Mouse (Mus musculus) lung, postnatal 25 days (tissue): Measurements from ENCODE around the gene Ppif.

Experiments used
- DNase-seq: peaks from one replicate; pipeline ENCODE4 v3.0.0; 2022; ENCODE audit warnings: low spot score

The Ppif gene

GRCm38 (mm10) chr14:25736589-25736988 is 42.6 kb downstream of the Ppif start:
- DNase-seq: peak; percentile 75

DNA sequence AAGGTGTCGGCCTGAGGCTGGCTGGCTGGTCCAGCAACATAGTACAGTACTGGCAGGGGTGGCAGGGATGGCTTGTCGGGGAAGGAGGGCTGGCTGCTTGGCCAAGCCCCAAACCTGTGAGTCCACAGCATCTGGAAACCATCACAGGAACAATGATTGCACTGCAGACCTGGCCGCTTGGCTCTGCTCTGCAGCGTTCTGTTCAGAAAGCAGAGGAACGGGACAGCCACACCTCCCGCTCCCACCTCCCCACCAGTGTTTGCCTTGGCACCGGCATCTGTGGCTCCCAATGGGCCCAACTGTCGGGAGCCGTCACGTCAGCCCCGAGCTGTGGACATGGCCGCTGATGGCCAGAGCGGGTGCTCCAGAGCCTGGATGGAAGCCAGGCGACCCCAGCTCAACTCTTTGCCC is 44.6 kb downstream of the Ppif start:
- DNase-seq: peak; percentile 48

DNA sequence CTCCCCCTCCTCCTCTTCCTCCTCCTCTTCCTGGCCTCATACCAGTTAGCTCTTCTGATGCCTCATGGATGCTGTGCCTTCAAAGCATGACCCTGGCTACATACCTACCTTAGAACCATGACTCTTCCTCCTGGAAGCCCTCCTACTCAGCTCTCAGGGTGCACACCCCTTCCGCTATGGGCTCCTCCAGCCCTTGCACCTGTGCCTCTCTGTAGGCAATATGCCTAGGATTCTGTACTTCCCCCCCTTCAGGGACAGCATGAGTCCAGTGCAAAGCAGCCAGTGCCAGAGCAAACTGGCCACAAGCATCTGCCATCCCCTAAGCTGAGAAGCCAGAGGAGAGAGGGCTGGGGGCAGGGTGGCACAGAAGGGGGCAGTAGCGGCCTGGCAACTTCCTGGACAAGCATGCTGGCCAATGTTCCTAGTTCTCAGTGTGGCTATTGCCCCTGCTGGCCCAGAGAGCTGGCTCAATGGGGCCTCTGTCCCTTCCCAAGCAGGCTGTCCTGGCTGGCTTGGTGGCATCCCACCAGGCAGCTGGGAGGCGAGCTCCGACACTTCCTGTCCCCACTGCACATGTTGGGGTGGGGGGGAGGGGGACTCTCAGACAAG is 46.1 kb downstream of the Ppif start:
- DNase-seq: no peak

DNA sequence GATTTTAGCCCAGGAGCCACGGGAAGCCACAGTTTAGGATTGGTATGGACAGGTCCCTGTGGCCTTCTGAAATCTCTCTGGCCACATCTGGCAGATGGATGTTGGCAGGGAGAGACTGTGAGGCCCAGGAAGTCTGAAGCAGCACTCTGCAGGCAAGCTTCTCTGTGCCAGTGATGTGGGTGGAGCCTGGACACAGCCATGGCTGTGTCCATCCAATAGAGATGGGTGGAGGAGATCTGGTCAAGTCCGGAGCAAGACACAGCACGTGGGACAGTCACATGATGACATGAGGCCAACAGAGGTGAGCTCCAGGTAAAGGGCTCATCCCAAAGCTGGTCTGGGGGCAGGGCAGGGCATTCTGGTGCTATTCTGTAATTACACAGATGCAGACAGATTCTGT is 47.3 kb downstream of the Ppif start:
- DNase-seq: no peak

DNA sequence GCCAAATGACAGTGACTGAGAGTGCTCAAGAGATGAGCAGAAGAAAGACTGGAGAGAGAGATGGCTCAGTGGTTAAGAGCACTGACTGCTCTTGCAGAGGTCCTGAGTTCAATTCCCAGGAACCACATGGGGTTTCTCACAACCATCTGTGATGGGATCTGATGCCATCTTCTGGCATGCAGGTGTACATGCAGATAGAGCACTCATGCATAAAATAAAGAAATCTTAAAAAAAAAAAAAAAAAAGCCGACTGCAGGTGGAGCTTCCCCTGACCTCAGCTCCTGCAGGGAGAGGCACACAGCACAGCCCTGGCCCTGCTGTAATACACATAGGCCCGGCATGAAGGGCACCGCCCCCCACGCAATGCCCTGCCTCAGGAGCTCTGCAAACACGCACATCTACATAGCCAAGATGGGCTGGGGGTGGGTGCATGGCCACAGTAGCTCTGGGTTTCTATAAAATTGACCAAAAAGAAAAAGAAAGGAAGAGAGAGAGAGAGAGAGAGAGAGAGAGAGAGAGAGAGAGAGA is 48.0 kb downstream of the Ppif start:
- no peak for DNase-seq

- DNase-seq: no peak
Measured at GRCm38 (mm10) chr14:25742943-25743342, 49.0 kb downstream of the Ppif start.

- DNase-seq: no peak
Measured at GRCm38 (mm10) chr14:25745365-25746184, 51.6 kb downstream of the Ppif start.

- no peak for DNase-seq
Measured at GRCm38 (mm10) chr14:25746371-25746770, 52.4 kb downstream of the Ppif start.

DNA sequence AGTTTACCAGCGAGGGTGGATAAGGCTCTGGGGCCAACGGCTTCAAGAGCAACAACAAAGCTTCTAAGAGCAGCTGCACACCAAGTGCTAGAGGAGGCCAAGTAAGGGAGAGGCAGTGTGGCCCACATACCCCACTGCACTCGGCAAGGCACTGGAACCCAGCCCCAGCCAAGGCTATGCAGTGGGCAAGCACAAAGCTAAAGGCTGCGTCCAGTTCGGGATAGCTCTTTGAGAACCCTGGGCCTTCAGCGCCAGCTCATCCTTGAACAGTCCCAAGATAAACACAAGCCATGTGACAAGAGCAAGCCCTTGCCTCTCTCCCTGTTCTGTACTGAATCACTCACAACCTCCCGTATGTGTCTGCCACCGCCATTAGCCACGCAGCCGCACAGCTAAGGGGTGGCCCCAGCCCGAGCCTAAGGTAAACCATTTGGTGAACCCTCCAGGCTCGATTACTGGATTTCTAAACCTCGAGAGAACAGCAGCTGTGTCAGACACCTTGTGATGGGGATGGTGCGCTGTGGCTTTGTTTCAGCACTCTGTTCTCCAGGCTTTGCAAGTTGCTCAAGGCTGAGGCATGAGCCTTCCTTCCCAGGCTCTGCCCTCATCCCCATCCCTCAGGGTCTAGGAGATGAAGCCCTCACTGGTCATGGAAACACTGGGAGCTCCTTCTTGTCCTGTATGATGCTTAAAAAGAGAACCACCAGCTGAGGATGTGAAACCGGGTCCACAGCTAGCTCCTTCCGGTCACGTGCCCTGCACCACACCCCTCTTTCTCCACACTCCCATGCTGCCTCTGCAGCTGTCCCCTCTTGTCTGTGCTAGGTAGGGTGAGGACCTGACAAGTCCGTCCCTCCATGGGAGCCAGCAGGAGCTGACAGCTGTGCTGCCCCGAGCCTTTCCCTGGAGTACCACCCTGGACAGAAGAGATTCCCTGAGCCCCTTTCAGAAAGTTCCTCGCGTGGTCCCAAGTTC is 53.3 kb downstream of the Ppif start:
- peak; percentile 56 for DNase-seq

DNA sequence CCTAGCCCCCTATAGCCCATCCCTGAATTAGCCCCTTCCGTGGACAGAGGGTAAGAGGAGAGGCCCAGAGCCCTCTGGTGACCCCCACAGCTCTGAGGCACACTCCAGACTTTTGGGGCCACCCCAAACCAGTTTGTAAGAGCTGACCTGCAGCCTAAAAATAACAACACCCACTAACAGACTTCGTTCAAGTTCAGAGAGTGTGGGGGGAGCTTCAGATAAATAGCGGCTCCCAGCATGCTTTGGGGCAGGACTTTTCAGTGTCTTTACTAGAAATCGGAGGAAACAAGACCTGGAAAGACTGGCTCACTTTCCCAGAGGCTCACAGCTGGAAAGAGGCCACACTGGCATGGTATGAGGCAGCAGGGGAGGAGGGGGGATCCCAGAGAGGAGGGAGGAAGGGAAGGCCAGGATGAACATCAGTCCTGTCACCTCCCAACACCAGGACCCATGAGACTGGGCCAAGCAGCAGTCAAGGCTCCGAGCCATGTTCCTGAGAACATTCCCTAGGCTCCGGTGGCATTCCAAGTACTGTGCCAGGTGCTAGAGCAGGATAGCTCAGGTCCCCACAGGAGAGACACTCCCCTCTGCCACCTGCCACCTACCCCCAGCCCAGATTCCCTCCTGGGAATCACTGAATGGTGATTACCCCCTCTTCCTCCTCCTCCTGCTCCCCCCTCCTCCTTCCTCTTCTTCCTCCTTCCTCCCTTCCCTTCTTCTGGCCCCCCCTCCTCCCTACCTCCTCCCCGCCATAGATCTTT is 54.2 kb downstream of the Ppif start:
- DNase-seq: no peak

GRCm38 (mm10) chr14:25749143-25749909 is 55.4 kb downstream of the Ppif start:
- no peak for DNase-seq
